Mouse (Mus musculus) cortical plate, adult 2 months (tissue): ENCODE measurements around the gene Rnf11.

ENCODE experiments used
- CTCF ChIP-seq: fragments of 200-500 bp; IDR thresholded peaks from 2 replicates; pipeline ENCODE4 v1.5.1; 2011; ENCODE audit warnings: mild to moderate bottlenecking, control low read depth, low read length; ENCODE audit not compliant: insufficient read depth; ENCODE audit errors: extremely low read depth
- POLR2A ChIP-seq: fragments of 200-500 bp; IDR thresholded peaks from 2 replicates; pipeline ENCODE4 v1.6.1; 2011; ENCODE audit warnings: mild to moderate bottlenecking, low read length, control low read depth; ENCODE audit not compliant: insufficient read depth; ENCODE audit errors: extremely low read depth

DNA sequence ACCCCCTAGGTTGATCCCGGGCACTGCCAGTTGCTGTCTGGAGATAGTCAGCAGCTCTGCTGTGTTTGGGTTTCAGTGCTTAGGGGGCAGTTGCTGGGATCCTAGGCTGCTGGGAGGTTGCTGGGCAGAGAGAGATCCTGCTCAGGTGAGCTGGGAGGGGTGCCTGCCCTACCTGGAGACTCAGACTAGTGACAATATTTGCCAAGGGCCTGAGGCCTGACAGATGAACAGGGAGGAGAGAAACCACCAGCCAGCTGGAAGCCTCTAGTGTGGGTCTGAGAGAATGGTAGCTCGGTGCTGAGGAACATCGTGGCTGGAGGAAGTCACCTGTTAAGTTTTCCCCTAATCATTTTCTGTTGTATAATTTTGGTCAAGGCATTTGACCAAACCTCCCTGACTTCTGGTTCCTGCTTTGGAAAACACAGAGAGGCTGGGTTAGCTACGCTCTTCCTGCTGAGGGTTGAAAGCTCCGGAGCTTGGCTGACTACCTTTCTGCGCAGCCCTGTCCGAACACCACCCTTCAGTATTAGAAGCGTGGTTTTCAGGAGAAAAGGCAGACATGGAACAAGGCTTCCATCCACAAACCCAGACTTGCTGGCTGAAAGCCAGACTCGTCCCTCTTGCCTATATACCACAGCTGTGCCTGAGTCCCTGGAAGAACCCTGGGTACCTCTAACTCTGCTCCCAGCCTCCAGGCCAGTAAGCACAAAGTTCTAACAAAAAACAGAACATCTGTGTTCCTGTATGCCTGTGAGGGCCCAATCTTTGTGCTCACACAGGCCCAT is 76.6 kb downstream of the Rnf11 start:
- TF ChIP-seq CTCF = no peak
- no peak for TF ChIP-seq POLR2A
